Mouse (Mus musculus): ENCODE results near the gene Pip5kl1. TPM values are rescaled to one million over a fixed set of nuclear protein-coding genes. Genes with fewer than 3 reads are reported as not detected.

Gene Pip5kl1
- polyA plus RNA-seq, 1 experiment from 2014 or later: 11.8 TPM

GRCm38 (mm10) chr2:32625873-32626694, 51.5 kb downstream of the Pip5kl1 start:
- 70% methylated on average over 5 of the region's 5 CpGs for WGBS
- Histone ChIP-seq H3K4me1 (peaks cover 61% of the 10 kb centered on the region), H3K36me3 (replicated peaks) (no peaks in the 10 kb centered on the region), H3K27ac (peak overlapping the region; percentile 83), H3K9ac (peak overlapping the region; percentile 43), H3K9me3 (no peaks in the 10 kb centered on the region), H3K27me3 (replicated peaks) (no peaks in the 10 kb centered on the region), H3K4me3 (peak overlapping the region; percentile 35), H3K4me2 (peak overlapping the region; percentile 57)
- ATAC-seq (replicated peaks): no peak; the same call in 1 of the 2 replicates

- H3K4me1 ChIP-seq: peaks cover 58% of the 10 kb centered on the region
- no peak overlapping the region for H3K4me2 ChIP-seq
- no peaks in the 10 kb centered on the region for H3K27me3 ChIP-seq (replicated peaks)
- ATAC-seq (replicated peaks): no peak
- no peaks in the 10 kb centered on the region for H3K36me3 ChIP-seq (replicated peaks)
- no peak overlapping the region for H3K9ac ChIP-seq
- no peak overlapping the region for H3K27ac ChIP-seq
- no peak overlapping the region for H3K4me3 ChIP-seq
- WGBS: 76% methylated on average over 20 of the region's 20 CpGs
- no peaks in the 10 kb centered on the region for H3K9me3 ChIP-seq
These were observed 52.9 kb downstream of the Pip5kl1 start for GRCm38 (mm10) chr2:32627266-32628043.

- no peak overlapping the region; the same call in 1 of the 2 replicates for H3K9ac ChIP-seq
- 69% methylated on average over 4 of the region's 4 CpGs for WGBS
- H3K4me2 ChIP-seq: peak overlapping the region; percentile 33; the same call in 1 of the 2 replicates
- H3K4me3 ChIP-seq: no peak overlapping the region
- no peak for ATAC-seq (replicated peaks)
- H3K27ac ChIP-seq: 0 out of 2 replicates have a peak overlapping the region, but pooled peaks have one; percentile 36
- no peaks in the 10 kb centered on the region for H3K9me3 ChIP-seq
- H3K36me3 ChIP-seq (replicated peaks): no peaks in the 10 kb centered on the region
- peaks cover 58% of the 10 kb centered on the region for H3K4me1 ChIP-seq
- no peaks in the 10 kb centered on the region for H3K27me3 ChIP-seq (replicated peaks)
These were observed 53.5 kb downstream of the Pip5kl1 start for GRCm38 (mm10) chr2:32628044-32628550.

GRCm38 (mm10) chr2:32628729-32629128, 54.1 kb downstream of the Pip5kl1 start:
- Histone ChIP-seq H3K9me3 (no peaks in the 10 kb centered on the region), H3K4me1 (peaks cover 58% of the 10 kb centered on the region), H3K27ac (peak overlapping the region; percentile 67), H3K9ac (no peak overlapping the region; the same call in 1 of the 2 replicates), H3K27me3 (replicated peaks) (no peaks in the 10 kb centered on the region), H3K4me2 (peak overlapping the region; percentile 33), H3K4me3 (no peak overlapping the region), H3K36me3 (replicated peaks) (no peaks in the 10 kb centered on the region)
- 28% methylated on average over 5 of the region's 5 CpGs for WGBS
- ATAC-seq (replicated peaks): 0 out of 2 replicates have a peak, but pooled peaks have one; percentile 13

- no peaks in the 10 kb centered on the region for H3K27me3 ChIP-seq (replicated peaks)
- peak overlapping the region; percentile 67 for H3K27ac ChIP-seq
- H3K9me3 ChIP-seq: no peaks in the 10 kb centered on the region
- ATAC-seq (replicated peaks): peak; percentile 67
- peaks cover 58% of the 10 kb centered on the region for H3K4me1 ChIP-seq
- peak overlapping the region; percentile 33 for H3K4me2 ChIP-seq
- peak overlapping the region; percentile 7; the same call in 1 of the 2 replicates for H3K4me3 ChIP-seq
- WGBS: 27% methylated on average over 9 of the region's 9 CpGs
- no peak overlapping the region for H3K9ac ChIP-seq
- H3K36me3 ChIP-seq (replicated peaks): no peaks in the 10 kb centered on the region
These were observed 54.8 kb downstream of the Pip5kl1 start for GRCm38 (mm10) chr2:32629276-32629976.

- H3K4me1 ChIP-seq: peaks cover 53% of the 10 kb centered on the region
- ATAC-seq (replicated peaks): no peak
These were observed 55.4 kb downstream of the Pip5kl1 start for GRCm38 (mm10) chr2:32630036-32630435.

GRCm38 (mm10) chr2:32631046-32631445, 56.4 kb downstream of the Pip5kl1 start:
- WGBS: 86% methylated on average over 10 of the region's 10 CpGs

More at GRCm38 (mm10) chr2:32630036-32630435, 55.4 kb downstream of the Pip5kl1 start:
- H3K9me3 ChIP-seq: no peaks in the 10 kb centered on the region
- no peak overlapping the region for H3K9ac ChIP-seq
- no peaks in the 10 kb centered on the region for H3K27me3 ChIP-seq (replicated peaks)
- H3K36me3 ChIP-seq (replicated peaks): no peaks in the 10 kb centered on the region
- H3K4me2 ChIP-seq: peak overlapping the region; percentile 33
- WGBS: 72% methylated on average over 9 of the region's 9 CpGs
- H3K4me3 ChIP-seq: no peak overlapping the region
- H3K27ac ChIP-seq: 0 out of 2 replicates have a peak overlapping the region, but pooled peaks have one; percentile 67

GRCm38 (mm10) chr2:32631737-32632394, 57.3 kb downstream of the Pip5kl1 start:
- Histone ChIP-seq H3K9me3 (no peaks in the 10 kb centered on the region), H3K27me3 (replicated peaks) (no peaks in the 10 kb centered on the region), H3K27ac (no peak overlapping the region), H3K9ac (no peak overlapping the region), H3K36me3 (replicated peaks) (no peaks in the 10 kb centered on the region), H3K4me3 (no peak overlapping the region), H3K4me1 (peaks cover 34% of the 10 kb centered on the region), H3K4me2 (no peak overlapping the region)
- ATAC-seq (replicated peaks): no peak
- 47% methylated on average over 7 of the region's 7 CpGs for whole genome bisulfite sequencing

More at GRCm38 (mm10) chr2:32631046-32631445, 56.4 kb downstream of the Pip5kl1 start:
- Histone ChIP-seq H3K4me3 (no peak overlapping the region), H3K27ac (no peak overlapping the region), H3K9me3 (no peaks in the 10 kb centered on the region), H3K36me3 (replicated peaks) (no peaks in the 10 kb centered on the region), H3K27me3 (replicated peaks) (no peaks in the 10 kb centered on the region), H3K9ac (no peak overlapping the region), H3K4me1 (peaks cover 43% of the 10 kb centered on the region), H3K4me2 (no peak overlapping the region)
- no peak for ATAC-seq (replicated peaks)

Other genes starting within 250 kb of the Pip5kl1 start
- gene Ciz1, start 222.5 kb upstream of the Pip5kl1 start, polyA plus RNA-seq (2015; fragmentation: Nextera tagmentation; extraction: Ambion mirVana): 62.5 and 64.4 TPM in 2 replicates
- gene Dnm1, start 221.5 kb upstream of the Pip5kl1 start, polyA plus RNA-seq (2015; fragmentation: Nextera tagmentation; extraction: Ambion mirVana): 78.4 and 79.0 TPM in 2 replicates
- 116 and 117 TPM in 2 replicates for gene 1110008P14Rik, start 192.9 kb upstream of the Pip5kl1 start, polyA plus RNA-seq (2015; fragmentation: Nextera tagmentation; extraction: Ambion mirVana)
- gene Lcn2, start 186.5 kb upstream of the Pip5kl1 start, polyA plus RNA-seq (2015; fragmentation: Nextera tagmentation; extraction: Ambion mirVana): 0.44 and 0.83 TPM in 2 replicates
- gene Ptges2, start 178.9 kb upstream of the Pip5kl1 start, polyA plus RNA-seq (2015; fragmentation: Nextera tagmentation; extraction: Ambion mirVana): 51.3 and 54.2 TPM in 2 replicates
- 5.7 and 5.9 TPM in 2 replicates for gene Naif1, start 124.3 kb upstream of the Pip5kl1 start, polyA plus RNA-seq (2015; fragmentation: Nextera tagmentation; extraction: Ambion mirVana)
- gene Slc25a25, start 123.4 kb upstream of the Pip5kl1 start, polyA plus RNA-seq (2015; fragmentation: Nextera tagmentation; extraction: Ambion mirVana): 55.3 and 60.1 TPM in 2 replicates
- 7.3 TPM in 2 replicates for gene Fam102a, start 39.5 kb upstream of the Pip5kl1 start, polyA plus RNA-seq (2015; fragmentation: Nextera tagmentation; extraction: Ambion mirVana)
- 145 and 150 TPM in 2 replicates for gene Dpm2, start 3.9 kb upstream of the Pip5kl1 start, polyA plus RNA-seq (2015; fragmentation: Nextera tagmentation; extraction: Ambion mirVana)
- 0.60 and 0.86 TPM in 2 replicates for gene 9430097D07Rik, start 887 bp downstream of the Pip5kl1 start, polyA plus RNA-seq (2015; fragmentation: Nextera tagmentation; extraction: Ambion mirVana)
- 33.3 and 36.5 TPM in 2 replicates for gene St6galnac4, start 12.3 kb downstream of the Pip5kl1 start, polyA plus RNA-seq (2015; fragmentation: Nextera tagmentation; extraction: Ambion mirVana)
- 24.2 and 26.9 TPM in 2 replicates for gene St6galnac6, start 24.9 kb downstream of the Pip5kl1 start, polyA plus RNA-seq (2015; fragmentation: Nextera tagmentation; extraction: Ambion mirVana)
- 97.6 and 101 TPM in 2 replicates for gene Ak1, start 47.0 kb downstream of the Pip5kl1 start, polyA plus RNA-seq (2015; fragmentation: Nextera tagmentation; extraction: Ambion mirVana)
- gene Eng, start 71.8 kb downstream of the Pip5kl1 start, polyA plus RNA-seq (2015; fragmentation: Nextera tagmentation; extraction: Ambion mirVana): 32.4 and 32.8 TPM in 2 replicates
- 23.2 and 25.1 TPM in 2 replicates for gene Fpgs, start 129.3 kb downstream of the Pip5kl1 start, polyA plus RNA-seq (2015; fragmentation: Nextera tagmentation; extraction: Ambion mirVana)
- 73.5 and 76.5 TPM in 2 replicates for gene Cdk9, start 138.3 kb downstream of the Pip5kl1 start, polyA plus RNA-seq (2015; fragmentation: Nextera tagmentation; extraction: Ambion mirVana)
- 54.7 and 57.2 TPM in 2 replicates for gene Sh2d3c, start 146.3 kb downstream of the Pip5kl1 start, polyA plus RNA-seq (2015; fragmentation: Nextera tagmentation; extraction: Ambion mirVana)
- 3.4 and 4.1 TPM in 2 replicates for gene 6330409D20Rik, start 166.2 kb downstream of the Pip5kl1 start, polyA plus RNA-seq (2015; fragmentation: Nextera tagmentation; extraction: Ambion mirVana)
- 54.1 and 55.9 TPM in 2 replicates for gene Tor2a, start 182.4 kb downstream of the Pip5kl1 start, polyA plus RNA-seq (2015; fragmentation: Nextera tagmentation; extraction: Ambion mirVana)
- gene Ttc16, start 200.8 kb downstream of the Pip5kl1 start, polyA plus RNA-seq (2015; fragmentation: Nextera tagmentation; extraction: Ambion mirVana): 0.89 and 0.92 TPM in 2 replicates
- 5.9 and 6.1 TPM in 2 replicates for gene Ptrh1, start 201.0 kb downstream of the Pip5kl1 start, polyA plus RNA-seq (2015; fragmentation: Nextera tagmentation; extraction: Ambion mirVana)
- 1.0 and 1.2 TPM in 2 replicates for gene Cfap157, start 209.6 kb downstream of the Pip5kl1 start, polyA plus RNA-seq (2015; fragmentation: Nextera tagmentation; extraction: Ambion mirVana)

All from midbrain, embryonic 15.5 days (tissue).